Mouse (Mus musculus): ENCODE data around the gene Ovol2. TPM values are rescaled to one million over a fixed set of nuclear protein-coding genes. Genes with fewer than 3 reads are reported as not detected.

The Ovol2 gene
- total and polyA plus RNA-seq, 3 experiments = not detected

DNA sequence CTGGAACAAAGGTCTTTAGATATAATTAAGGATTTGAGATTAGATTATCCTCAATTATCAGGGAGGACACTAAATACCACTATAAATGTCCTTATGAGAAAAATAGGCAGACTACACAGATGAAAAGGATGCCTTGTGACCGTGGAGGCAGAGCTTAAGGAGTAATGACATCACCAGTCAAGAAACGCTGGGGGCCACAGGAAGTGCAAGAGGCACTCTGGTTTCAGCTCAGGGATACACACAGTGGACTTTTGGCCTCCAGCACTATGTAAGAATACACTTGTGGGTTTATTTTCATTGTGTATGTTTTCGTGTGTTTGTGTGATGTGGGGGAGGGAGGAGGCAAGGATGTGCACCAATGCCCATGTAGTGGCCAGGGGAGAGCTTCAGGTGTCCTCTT lies 5.3 kb upstream of the Ovol2 start (continued):
- TF ChIP-seq JUN (IDR thresholded peaks at IDR 0.05; ENCODE audit: insufficient read depth, low read depth, low read length) (peak; percentile 76; the same call in 1 of the 2 replicates), NELFE (IDR thresholded peaks at IDR 0.05; ENCODE audit: low read depth, low read length) (no peak), HCFC1 (IDR thresholded peaks at IDR 0.05; ENCODE audit: low read depth, low read length) (no peak; the same call in 1 of the 2 replicates), CHD1 (IDR thresholded peaks at IDR 0.05; ENCODE audit: low read depth, low read length) (no peak), SIN3A (IDR thresholded peaks at IDR 0.05; ENCODE audit: low read length) (no peak), RCOR1 (conservative IDR thresholded peaks at IDR 0.05; ENCODE audit: low read depth, low read length) (no peak), MYC (IDR thresholded peaks at IDR 0.05; ENCODE audit: low read depth, low read length) (no peak), USF1 (IDR thresholded peaks at IDR 0.05; ENCODE audit: low read depth, low read length) (no peak), TCF12 (IDR thresholded peaks at IDR 0.05; ENCODE audit: low read depth, low read length) (no peak), ELF1 (IDR thresholded peaks at IDR 0.05; ENCODE audit: low read depth, low read length) (peak; percentile 52), TBP (conservative IDR thresholded peaks at IDR 0.05; ENCODE audit: low read depth, low read length) (0 out of 2 replicates have a peak, but pooled peaks have one; percentile 45)

DNA sequence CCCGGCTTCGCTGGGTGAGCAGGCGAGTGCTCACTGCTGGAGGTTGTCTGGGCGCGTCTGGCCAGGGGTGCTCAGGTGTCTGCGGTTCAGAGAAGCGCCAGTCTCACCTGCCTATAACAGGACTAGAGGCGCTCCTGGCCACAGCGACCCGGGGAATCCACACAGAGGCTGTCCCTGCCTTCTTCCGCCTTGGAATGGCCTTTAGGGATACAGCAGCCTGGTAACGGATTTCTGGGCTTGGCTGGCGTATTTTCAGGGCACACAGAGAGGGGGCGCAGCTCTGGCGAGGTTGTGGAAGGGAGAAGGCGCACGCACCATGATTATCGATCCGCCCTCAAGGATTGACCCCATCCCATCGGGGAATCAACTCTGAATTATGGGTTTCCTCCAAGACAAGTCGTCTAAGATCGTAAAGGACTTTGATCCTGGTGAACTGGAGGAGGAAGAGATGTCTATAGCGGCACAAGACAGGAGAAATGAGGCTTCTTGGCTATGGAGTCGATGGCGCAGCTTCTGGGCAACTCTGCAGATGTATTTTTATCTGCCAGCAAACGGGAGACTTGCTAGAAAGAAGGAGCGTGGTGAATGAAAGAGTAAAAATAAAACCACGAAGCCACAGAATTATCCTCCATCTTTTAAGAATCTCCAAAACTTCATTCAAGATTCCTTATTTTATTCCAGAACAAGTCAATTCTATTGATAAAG lies 1.3 kb upstream of the Ovol2 start:
- Histone ChIP-seq H3K4me3 (replicated peaks in 1 of 3; ENCODE audit: low read depth in 2 of 3, low read length in 2 of 3, poor library complexity in 1 of 3) (no peak overlapping the region), H3K4me2 (ENCODE audit: insufficient read depth, low read depth, poor library complexity, severe bottlenecking) (no peak overlapping the region), H3K79me2 (replicated peaks; ENCODE audit: control insufficient read depth, extremely low read depth, insufficient read depth, poor library complexity, severe bottlenecking) (no peaks in the 10 kb centered on the region), H3K9me3 (replicated peaks; ENCODE audit: low read length) (peaks cover 17% of the 10 kb centered on the region), H3K36me3 (replicated peaks in 1 of 2; ENCODE audit: control insufficient read depth in 1 of 2, insufficient read depth in 1 of 2, low read length in 1 of 2) (no peaks in the 10 kb centered on the region), H3K4me1 (ENCODE audit: control insufficient read depth in 1 of 2, insufficient read depth in 2 of 2) (peaks cover 4 to 14% of the 10 kb centered on the region in 2 experiments), H3K27ac (ENCODE audit: insufficient read depth, low read depth) (no peak overlapping the region), H3K9ac (ENCODE audit: insufficient read depth, low read depth) (no peak overlapping the region), H3K27me3 (replicated peaks) (no peaks in the 10 kb centered on the region)
- TF ChIP-seq MYC (IDR thresholded peaks at IDR 0.05; ENCODE audit: low read depth, low read length) = no peak
- TF ChIP-seq CHD1 (IDR thresholded peaks at IDR 0.05; ENCODE audit: low read depth, low read length) = no peak
- TF ChIP-seq CTCF (conservative IDR thresholded peaks at IDR 0.05 in 1 of 2, IDR thresholded peaks at IDR 0.05 in 1 of 2; ENCODE audit: low read depth in 2 of 2, low read length in 2 of 2) = no peak
- no peak for TF ChIP-seq POLR2A (IDR thresholded peaks at IDR 0.05; ENCODE audit: low read depth, low read length)
- TF ChIP-seq NRF1 (IDR thresholded peaks at IDR 0.05; ENCODE audit: low read depth, low read length) = no peak
- no peak for TF ChIP-seq USF1 (IDR thresholded peaks at IDR 0.05; ENCODE audit: low read depth, low read length)
- no peak for TF ChIP-seq PAX5 (IDR thresholded peaks at IDR 0.05; ENCODE audit: low read length)
- TF ChIP-seq BHLHE40 (IDR thresholded peaks at IDR 0.05; ENCODE audit: low read depth, low read length) = no peak
- TF ChIP-seq HCFC1 (IDR thresholded peaks at IDR 0.05; ENCODE audit: low read depth, low read length) = no peak
- no peak for TF ChIP-seq TBP (conservative IDR thresholded peaks at IDR 0.05; ENCODE audit: low read depth, low read length)
- TF ChIP-seq KAT2A (IDR thresholded peaks at IDR 0.05; ENCODE audit: insufficient replicate concordance, low read length) = no peak
- TF ChIP-seq SIN3A (IDR thresholded peaks at IDR 0.05; ENCODE audit: low read length) = no peak
- no peak for TF ChIP-seq MAFK (IDR thresholded peaks at IDR 0.05; ENCODE audit: insufficient replicate concordance, low read length)
- no peak for TF ChIP-seq GABPA (IDR thresholded peaks at IDR 0.05; ENCODE audit: insufficient replicate concordance, low read depth, low read length)
- TF ChIP-seq EP300 (IDR thresholded peaks at IDR 0.05; ENCODE audit: low read length) = no peak
- TF ChIP-seq UBTF (IDR thresholded peaks at IDR 0.05; ENCODE audit: low read depth, low read length) = no peak
- TF ChIP-seq ETS1 (conservative IDR thresholded peaks at IDR 0.05; ENCODE audit: low read depth, low read length) = no peak
- in situ Hi-C loops (cut with MboI; ENCODE audit: low pct_ligation_motif_present, low pct_unique_long_range_greater_than_20kb, low sequenced_read_pairs) = no loop called here
- no peak for DNase-seq (ENCODE audit: extremely low read depth)
- dilution Hi-C loops (cut with MboI; ENCODE audit: extremely low pct_ligation_motif_present, extremely low pct_unique_long_range_greater_than_20kb, low sequenced_read_pairs) = no loop called here

Measured in CH12.LX (cell line).